Comparison of ENCODE assay signal across 9 mouse cellular contexts in the genomic region with DNA sequence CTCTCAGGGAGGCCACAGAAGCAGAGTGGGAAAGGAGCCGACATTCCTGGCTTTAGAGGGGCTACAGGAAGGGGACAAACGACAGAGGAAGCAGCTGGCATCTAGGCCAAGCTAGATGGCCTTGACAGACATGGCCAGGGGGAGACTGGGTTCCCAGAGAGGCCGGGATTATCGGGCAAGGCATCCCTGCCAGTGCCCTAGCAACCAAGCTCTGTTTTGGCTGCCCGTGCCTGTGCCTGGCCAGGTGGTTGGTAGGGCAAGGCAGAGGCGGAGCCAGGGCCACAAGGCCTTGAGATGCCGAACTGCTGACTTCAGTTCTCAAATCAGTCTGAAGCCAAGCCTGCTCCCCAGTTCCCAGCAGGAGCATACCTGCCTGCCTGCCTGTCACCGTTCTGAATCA.
DNase-seq lines count a peak whose midpoint lies in the region; ATAC-seq and TF ChIP-seq lines count a peak whose summit lies in the region.
"Had no signal": no experiment of that assay in that cellular context is flagged by ENCODE, and none has a peak within 500 bp of the region (broad histone marks: within the 10 kb centered on the region; RNA-seq: fewer than 3 reads in every experiment).

No protein-coding gene starts in this region.

- no peak overlapping the region for H3K4me3 ChIP-seq in gastrocnemius, adult 2 months
- no peak overlapping the region for H3K4me3 ChIP-seq in limb, embryonic 14.5 days (replicated peaks; ENCODE audit: low read length)
- H3K4me3 ChIP-seq in hindbrain, embryonic 11.5 days (ENCODE audit: low read depth, low read length), result no peak overlapping the region
- H3K4me3 ChIP-seq: erythroblast, embryonic 14.5 days had no signal

- TF ChIP-seq POLR2A in limb, embryonic 14.5 days (IDR thresholded peaks at IDR 0.05; ENCODE audit: borderline replicate concordance, extremely low read depth, insufficient read depth, insufficient read length), result no peak

- H3K27ac ChIP-seq in gastrocnemius, adult 2 months, result peak overlapping the region; percentile 76
- H3K27ac ChIP-seq in limb, embryonic 14.5 days (replicated peaks; ENCODE audit: low read depth, low read length), result peak overlapping the region; percentile 65
- H3K27ac ChIP-seq in hindbrain, embryonic 11.5 days (ENCODE audit: low read depth, low read length), result no peak overlapping the region

- H3K9me3 ChIP-seq in limb, embryonic 14.5 days (ENCODE audit: control insufficient read depth, low read length), result no peaks in the 10 kb centered on the region
- no peaks in the 10 kb centered on the region for H3K9me3 ChIP-seq in hindbrain, embryonic 11.5 days (ENCODE audit: control insufficient read depth, low read length)

- 34% methylated on average over 8 of the region's 8 CpGs for WGBS in limb, embryonic 14.5 days
- WGBS in hindbrain, embryonic 11.5 days, result 56% methylated on average over 8 of the region's 8 CpGs

- no peak overlapping the region for H3K4me2 ChIP-seq in limb, embryonic 14.5 days (replicated peaks; ENCODE audit: low read depth, low read length, severe bottlenecking)
- no peak overlapping the region for H3K4me2 ChIP-seq in hindbrain, embryonic 11.5 days (replicated peaks; ENCODE audit: low read depth, low read length)

- H3K36me3 ChIP-seq in limb, embryonic 14.5 days (ENCODE audit: control insufficient read depth, insufficient read depth, low read length), result no peaks in the 10 kb centered on the region
- H3K36me3 ChIP-seq in hindbrain, embryonic 11.5 days (ENCODE audit: control insufficient read depth, insufficient read depth, low read length), result no peaks in the 10 kb centered on the region

- TF ChIP-seq CTCF in gastrocnemius, adult 2 months (IDR thresholded peaks at IDR 0.05), result no peak

- H3K4me1 ChIP-seq in limb, embryonic 14.5 days (ENCODE audit: control insufficient read depth, insufficient read depth, low read length), result peaks cover 39% of the 10 kb centered on the region
- H3K4me1 ChIP-seq in hindbrain, embryonic 11.5 days (replicated peaks; ENCODE audit: control insufficient read depth, insufficient read depth, low read length), result peaks cover 4% of the 10 kb centered on the region; the same call in 1 of the 2 replicates

- H3K27me3 ChIP-seq in limb, embryonic 14.5 days (ENCODE audit: control insufficient read depth, insufficient read depth, low read length), result no peaks in the 10 kb centered on the region
- 0 out of 2 replicates have a peak, but pooled peaks cover 2% of the 10 kb centered on the region for H3K27me3 ChIP-seq in hindbrain, embryonic 11.5 days (ENCODE audit: control insufficient read depth, insufficient read depth, low read length)

- peak; percentile 87 for DNase-seq in gastrocnemius, adult 2 months
- DNase-seq in gastrocnemius, postnatal 10 days, result no peak
- peak; percentile 40 to 45 for DNase-seq in adrenal gland, adult 18-20 months (ENCODE audit: low spot score in 2 of 2)
- DNase-seq in cerebellum, postnatal 25 days, result peak; percentile 41 to 60
- DNase-seq in limb, embryonic 14.5 days (ENCODE audit: low spot score), result peak; percentile 29
- no peak for DNase-seq in left cerebral cortex, adult 9 months (ENCODE audit: low spot score in 2 of 2)
- no peak for DNase-seq in thymus, adult 18-20 months
- no peak for DNase-seq in hindbrain, embryonic 11.5 days (ENCODE audit: low spot score)

- intact Hi-C loops in gastrocnemius, adult 2 months (cut with DNase I), result no loop called here

- 0 out of 2 replicates have a peak overlapping the region, but pooled peaks have one; percentile 16 for H3K9ac ChIP-seq in limb, embryonic 14.5 days (ENCODE audit: low read depth, low read length, severe bottlenecking)
- no peak overlapping the region for H3K9ac ChIP-seq in hindbrain, embryonic 11.5 days (ENCODE audit: low read depth, low read length)

- ATAC-seq in limb, embryonic 14.5 days (ENCODE audit: low FRiP score, low read depth), result no peak
- no peak for ATAC-seq in hindbrain, embryonic 11.5 days (ENCODE audit: low FRiP score)

Comparison
In these comparisons a context has a peak if more than half of its experiments do, and no peak if none do; other contexts are left out.
1. DNase-seq: peak in gastrocnemius, adult 2 months (single experiment), adrenal gland, adult 18-20 months (2 of 2), cerebellum, postnatal 25 days (2 of 2) and limb, embryonic 14.5 days (single experiment); none in gastrocnemius, postnatal 10 days (single experiment), left cerebral cortex, adult 9 months (0 of 2), thymus, adult 18-20 months (0 of 2) and hindbrain, embryonic 11.5 days (single experiment).